Mouse (Mus musculus) heart, postnatal 36 days (tissue): Measurements from ENCODE around the gene Sgk1. TPM values are rescaled to one million over a fixed set of nuclear protein-coding genes. Genes with fewer than 3 reads are reported as not detected.

Experiments
- total RNA-seq, 2 experiments: library from RNA; stranded (reverse); gene quantifications; 2 replicates each; pipeline ENCODE4 v1.2.3; 2021

Gene Sgk1
- total RNA-seq, 2 experiments from 2014 or later: 38.8 to 74.4 TPM

Other genes starting within 250 kb of the Sgk1 start
- not detected for gene 4930444G20Rik, start 185.9 kb downstream of the Sgk1 start, total RNA-seq